Mouse (Mus musculus): ENCODE data around the gene Bcat1.

Bcat1 gene

DNA sequence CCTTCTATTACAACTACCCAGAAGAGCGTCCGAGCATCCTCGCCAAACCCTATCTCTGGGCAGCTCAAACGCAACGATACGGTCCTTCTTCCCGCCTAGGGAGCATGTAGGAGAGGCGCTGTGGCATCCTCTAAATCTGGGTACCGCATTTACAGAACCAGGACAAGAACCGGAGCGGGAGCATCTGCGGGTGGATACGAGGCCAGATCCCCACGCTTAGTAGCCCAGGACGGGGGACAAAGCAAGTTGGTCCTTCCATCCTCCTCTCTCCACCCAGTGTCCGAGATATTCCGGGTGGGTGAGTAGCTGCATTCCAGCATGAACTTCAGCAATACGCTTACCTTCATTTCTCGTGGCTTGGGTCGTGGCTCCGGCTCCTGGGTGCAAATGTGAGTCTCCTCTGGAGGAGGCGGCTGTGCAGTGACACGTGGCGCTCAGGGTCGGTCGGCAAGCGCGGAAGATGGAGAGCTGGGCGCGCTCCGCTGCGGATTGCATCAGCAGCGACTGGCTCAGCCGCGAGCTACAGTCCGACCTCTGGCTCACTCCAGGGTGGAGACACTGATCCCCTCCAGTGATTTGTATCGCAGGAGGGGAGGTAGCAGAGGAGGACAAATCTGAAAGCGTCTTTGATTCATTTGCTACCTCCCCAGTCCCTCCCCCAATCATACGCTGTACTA, at the start of gene Bcat1:
Gene Bcat1, minus strand, starts transcription at position 637 of the 677 bp plus-strand sequence.
- DNase-seq (ENCODE audit: low spot score), result peak; percentile 19

DNA sequence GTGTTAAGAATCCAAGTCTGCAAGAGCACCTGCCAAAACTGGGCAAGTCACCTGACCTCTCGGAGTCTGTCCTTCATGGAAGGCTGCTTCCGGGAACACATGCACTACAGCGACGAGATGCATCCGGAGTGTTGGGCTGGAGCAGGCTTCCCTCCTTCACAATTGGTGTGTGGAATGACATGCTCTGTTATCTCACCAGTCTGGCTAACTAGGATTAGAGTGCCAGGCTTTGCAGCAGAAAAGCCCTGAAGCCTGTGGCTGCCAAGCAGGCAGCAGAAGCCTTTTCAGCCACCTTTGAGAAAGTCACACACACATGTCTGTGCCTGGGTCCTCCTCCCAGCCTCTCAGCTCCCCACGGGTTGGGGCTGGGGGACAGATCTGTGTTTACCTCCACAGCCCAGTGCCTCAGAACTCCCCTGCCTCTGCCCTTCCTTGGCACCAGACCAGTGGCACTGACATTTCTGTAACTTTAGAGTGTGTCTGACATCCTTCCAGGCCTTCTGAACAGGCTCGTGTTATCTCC, 49.7 kb upstream of the Bcat1 start:
- no peak for DNase-seq (ENCODE audit: low spot score)

DNA sequence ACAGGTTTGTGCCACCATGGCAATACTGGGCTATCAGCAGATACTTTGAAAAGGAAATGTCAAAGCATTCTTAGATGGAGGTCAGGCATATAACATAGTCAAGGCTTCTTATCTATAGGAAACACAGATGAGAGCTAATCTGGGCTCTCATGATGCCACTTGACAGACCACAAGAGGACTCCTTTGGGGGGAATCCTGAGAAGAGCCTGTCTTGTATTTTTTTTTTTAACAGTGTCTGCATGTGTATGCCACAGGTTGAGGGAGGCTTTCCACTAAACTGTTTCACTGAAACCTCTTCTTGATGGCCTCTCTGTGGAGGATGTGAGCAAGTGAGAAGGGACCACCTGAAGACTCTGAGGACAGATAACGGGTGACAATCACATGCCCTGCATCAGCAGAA, 48.6 kb upstream of the Bcat1 start:
- no peak for DNase-seq (ENCODE audit: low spot score)

DNA sequence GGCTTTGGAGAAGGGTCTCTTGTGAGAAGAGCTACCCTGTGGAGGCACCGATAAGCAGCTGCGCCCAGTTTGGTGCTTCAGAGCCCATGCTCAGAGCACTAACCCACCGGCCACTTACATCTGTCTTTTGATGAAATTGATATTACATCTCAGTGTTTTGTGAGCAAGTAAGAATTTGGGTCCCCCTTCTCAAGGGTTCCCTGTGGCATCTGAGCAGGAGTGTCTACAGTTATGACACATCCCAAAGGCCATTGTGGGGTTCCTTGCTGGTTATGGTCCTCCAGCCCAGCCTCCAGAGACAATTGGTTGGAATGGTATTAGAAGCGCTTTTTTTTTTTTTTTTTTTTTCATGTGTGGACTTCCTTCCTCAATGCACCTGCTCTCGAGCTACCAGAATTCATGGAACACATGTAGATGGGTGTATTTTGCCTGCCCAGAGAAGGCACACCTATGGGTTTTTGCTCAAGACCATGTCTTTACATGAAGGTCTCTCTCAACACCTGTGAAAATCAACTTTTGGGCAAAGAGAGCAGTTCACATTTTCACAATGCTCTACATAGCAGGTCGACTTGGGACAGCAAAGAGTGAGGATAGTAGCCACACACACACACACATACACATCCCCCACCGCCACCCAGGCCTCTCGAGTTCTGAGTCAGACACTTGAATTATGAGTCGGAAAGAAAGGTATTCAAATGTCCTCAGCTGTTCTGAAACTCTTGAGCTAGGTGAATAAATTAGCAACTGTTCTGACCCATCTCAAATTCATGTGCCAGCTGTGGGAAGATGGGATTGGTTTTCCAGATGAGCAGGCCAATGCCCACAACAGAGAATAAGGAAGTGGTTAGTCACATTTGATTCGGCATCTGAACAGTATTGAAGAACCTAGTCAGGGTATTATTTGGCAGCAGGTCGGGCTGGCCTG, 47.4 kb upstream of the Bcat1 start:
- no peak for DNase-seq (ENCODE audit: low spot score)

DNA sequence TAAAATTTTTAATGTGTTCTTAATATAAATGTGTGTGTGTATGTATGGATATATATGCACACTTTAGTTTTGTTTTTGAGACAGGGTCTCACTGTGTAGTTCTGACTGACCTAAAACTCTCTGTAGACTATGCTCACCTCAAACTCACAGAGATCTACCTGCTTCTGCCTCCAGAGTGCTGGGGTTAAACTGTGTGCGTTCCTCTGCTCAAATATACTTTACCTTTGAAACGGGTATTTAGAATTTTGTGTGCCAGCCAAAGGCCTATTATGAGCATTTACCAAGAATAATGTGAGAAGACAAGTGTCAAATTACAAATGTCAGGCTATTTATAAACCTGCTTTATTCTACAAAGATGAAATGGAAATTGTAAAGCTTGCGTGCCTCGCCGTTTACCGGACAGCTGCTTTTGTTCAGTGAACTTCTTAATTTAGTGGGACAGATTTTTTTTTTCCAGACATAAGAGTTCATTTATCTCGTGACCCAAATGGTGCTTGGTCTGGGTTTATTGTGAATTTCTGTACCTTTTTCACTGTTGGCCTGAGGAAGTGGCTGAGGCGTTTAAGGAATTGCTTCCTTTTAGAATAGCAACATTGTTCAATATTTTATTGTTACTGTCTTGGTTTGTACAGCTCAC, 46.6 kb upstream of the Bcat1 start:
- DNase-seq (ENCODE audit: low spot score), result no peak

DNA sequence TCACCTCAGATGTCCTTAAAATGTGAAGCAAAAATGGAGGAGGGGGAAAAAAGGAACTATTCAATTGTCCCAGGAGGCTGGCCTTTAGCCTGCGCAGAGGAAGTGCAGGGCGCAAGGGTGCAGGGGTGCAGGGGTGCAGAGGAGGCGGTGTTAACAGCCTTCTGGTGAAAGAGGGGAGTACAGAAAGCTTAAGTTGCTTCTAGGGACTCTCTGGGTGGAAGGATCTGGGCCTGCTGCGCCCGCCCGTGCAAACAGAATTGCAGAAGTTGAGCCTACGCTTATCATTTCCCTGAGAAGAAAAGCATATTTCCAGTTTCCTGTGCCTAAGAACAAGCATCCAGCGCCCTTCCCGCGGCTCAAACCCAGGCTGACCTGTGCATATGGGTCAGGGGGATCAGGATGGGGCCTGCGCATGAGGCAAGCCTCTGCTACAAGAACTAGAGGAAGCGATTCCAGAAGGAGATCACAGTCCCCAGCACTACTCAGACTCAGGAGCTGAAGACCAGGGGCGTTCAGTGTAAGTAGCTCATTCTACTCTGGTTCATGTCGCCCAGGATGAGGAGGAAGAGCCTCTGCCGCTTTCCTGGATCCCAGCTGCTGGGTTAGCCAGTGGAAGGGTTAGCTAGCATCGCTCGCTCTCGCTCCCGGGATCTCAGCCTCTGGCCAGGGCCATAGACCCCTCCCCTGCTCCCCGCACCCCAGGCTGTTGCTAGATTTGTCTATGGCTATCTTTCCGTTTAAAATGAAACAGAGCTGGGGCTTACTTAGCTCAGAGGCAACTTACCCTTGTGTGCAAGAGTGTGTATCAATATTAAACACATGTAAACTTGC, 45.8 kb upstream of the Bcat1 start:
- DNase-seq (ENCODE audit: low spot score), result no peak

DNA sequence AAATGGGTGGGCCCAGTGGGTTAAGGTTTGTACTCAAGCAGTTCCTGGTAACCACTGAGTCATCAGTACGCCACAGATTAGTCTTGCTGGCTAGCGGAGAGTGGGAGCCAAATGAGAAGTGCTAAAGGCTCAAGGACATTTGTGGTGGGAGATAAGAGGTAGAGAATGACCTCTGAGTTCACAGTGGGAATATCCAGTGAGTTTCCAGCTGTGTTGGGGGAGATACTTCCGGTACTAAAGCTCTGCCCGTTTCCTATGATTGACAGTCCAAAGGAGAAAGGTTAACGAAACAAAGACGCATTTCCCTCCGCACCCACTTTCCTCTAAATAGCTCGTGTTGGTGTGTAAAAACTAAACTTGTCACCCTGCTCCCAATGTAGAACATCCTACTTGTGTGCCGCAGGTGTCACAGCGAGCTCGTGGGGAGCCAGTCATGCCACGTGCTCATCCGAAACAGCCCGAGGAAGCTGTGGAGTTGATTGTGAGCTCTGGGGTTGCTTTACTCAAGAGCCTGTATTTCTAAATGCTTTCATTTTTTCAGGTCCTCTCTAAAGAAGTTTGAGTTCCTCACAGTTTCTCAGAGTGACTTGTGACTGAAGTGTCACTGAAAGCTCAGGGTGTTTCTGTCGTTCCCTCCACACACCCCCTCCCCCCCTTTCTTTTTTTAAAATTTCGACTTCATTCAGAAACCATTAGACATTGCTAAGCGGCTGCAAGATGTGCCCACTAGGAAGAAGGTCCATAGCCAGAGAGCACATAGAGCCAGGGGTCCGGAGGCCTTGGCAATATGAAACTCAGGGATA, 45.0 kb upstream of the Bcat1 start:
- DNase-seq (ENCODE audit: low spot score), result no peak

DNA sequence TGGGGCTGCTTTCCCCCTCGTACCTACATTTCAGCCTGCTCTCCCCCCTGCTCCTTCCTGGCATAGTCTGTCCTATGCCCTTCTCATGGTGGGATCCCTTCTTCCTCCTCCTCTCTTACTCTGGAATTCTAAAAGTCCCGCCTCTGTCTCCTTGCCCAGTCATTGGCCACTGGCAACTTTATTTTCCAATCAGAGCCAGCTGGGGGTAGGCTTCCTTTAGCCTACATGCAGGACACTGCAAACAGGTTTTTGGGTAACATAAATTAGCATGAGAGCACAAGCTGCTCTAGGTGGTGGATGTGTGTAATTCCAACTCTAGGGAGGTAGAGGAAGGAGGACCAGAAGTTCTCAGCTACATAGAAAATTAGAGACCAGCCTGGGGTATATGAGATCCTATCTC, 44.1 kb upstream of the Bcat1 start:
- DNase-seq (ENCODE audit: low spot score), result no peak

DNA sequence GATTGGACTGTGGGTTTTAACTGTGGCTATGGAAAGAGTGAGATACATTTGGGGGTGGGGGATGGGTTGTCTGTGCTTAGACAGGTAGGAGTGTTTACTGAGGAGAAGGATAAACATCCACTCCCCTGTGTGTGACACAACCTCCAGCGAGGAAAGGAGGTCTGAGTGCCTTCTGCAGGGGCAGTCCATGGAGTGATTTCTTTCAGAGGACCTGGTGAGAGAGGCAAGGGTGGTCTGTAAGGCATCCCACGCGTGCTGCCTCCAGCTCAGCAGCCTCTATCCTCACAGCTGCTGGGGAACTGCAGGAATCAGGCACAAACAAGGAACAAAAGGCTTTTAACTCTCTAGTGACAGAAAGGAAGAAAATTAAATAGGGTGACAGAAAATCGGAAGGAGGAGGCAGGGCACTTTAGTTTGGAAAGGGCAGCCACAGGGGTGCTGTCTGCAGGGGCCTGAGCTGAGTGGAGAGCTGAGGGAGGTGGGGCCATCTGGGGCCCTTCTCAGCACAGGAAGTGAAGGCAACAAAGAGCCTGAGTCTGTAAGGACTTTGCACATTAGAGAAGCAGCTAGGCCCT, 40.2 kb upstream of the Bcat1 start:
- DNase-seq (ENCODE audit: low spot score), result no peak

DNA sequence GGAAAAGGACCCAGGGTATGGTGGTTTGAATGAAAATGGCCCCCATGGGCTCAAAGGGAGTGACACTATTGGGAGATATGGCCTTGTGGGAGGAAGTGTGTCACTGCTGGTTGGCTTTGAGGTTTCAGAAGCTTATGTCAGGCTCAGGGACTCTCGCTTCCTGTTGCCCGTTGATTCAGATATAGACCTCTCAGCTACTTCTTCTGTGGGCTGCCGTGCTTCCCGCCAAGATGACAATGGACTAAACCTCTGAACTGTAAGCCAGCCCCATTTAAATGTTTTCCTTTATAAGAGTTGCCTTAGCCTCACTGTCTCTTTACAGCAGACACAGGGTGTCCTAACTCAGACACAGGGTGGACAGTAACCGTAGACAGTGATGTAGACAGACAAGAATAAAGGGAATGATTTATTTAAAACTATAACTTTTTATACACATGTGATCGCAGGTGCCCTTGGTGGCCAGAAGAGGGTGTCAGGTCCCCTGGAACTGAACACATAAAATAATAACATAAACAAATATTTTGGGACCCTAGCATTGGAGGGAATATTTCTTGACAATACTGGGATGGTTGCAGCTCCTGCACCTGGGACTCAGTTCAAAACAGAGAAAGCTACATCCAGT, 39.6 kb upstream of the Bcat1 start, which contains the start of gene Lrmp:
Gene Lrmp, plus strand, starts transcription at position 178 of the 622 bp plus-strand sequence.
- no peak for DNase-seq (ENCODE audit: low spot score)

DNA sequence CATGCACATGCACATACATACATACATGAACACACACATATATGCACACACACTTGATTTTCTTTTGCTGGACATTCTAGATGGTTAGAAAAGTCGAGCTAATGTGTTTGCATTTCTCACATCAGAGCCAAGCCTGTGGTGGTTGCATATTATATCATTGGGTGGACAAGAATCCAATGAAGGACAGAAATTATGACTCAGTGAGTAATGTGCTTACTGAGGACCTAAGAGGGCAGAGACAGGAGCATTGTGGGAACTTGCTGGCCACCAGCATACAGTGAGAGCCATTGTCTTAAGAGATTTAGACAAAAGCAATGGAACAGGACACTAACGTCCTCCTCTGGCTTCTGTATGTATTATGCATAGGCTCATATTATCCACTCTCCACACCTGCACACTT, 38.6 kb upstream of the Bcat1 start:
- no peak for DNase-seq (ENCODE audit: low spot score)

DNA sequence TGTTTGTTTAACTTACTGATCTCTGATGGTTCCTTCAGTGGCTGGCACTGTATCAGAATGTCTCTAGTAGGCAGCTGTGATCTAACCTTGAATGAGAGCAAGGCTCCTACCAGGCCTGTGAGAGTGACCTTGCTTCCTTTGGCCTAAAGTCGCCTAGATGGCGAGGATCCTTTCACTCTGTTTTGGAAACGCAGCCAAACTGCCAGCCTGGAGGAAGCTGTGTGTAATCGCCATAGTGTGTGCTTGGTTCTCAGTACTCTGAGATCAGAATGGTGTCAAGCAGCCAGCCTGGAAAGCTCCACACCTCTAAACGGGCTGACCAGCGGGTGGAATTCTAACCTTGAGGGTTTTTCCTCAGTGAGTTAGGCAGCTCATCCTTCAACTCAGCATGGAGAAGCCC, 36.9 kb upstream of the Bcat1 start:
- DNase-seq (ENCODE audit: low spot score), result no peak

DNA sequence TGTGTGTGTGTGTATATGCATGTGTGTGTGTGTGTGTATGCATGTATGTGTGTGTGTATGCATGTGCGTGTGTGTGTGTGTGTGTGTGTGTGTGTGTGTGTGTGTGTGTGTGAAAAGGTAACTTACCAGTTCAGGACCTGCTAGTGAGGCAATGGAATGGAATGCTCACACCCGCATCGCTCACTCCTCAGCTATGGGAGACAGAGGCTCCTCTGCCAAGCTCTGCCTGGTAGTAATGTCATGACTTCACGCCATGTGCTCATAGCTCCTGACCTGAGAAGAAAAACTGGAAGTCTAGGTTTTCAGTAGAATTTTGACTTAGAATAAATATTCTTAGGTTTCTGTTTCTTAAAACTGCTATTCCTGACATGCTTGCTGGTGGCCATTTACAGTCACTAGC, 34.8 kb upstream of the Bcat1 start:
- DNase-seq (ENCODE audit: low spot score), result no peak

DNA sequence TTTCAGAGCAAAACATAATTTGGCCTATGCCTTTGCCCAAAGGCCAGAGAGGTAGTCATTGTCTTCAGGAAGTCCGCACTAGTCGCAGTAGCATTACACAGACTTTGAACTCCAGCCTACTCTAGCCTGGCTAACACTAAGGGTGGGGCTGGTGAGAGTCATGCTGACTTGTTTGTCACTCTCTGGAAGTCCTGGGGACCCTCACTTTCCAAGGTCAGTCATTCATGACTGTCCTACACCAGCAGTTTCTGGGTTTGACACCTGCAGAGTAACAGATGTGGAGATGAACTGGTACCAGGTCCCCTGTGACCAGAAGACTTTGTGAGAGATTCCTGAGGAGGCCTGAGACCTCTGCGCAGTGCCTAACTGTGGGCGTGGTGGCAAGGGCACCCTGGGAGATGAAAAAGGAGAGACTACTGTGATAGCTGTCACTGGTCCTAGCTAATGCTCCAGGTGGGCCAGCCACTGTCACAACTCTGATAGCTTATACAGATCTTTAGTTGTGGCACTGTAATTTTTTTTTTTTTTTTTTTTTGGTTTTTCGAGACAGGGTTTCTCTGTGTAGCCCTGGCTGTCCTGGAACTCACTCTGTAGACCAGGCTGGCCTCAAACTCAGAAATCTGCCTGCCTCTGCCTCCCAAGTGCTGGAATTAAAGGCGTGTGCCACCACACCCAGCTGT, 30.3 kb upstream of the Bcat1 start:
- DNase-seq (ENCODE audit: low spot score), result no peak

DNA sequence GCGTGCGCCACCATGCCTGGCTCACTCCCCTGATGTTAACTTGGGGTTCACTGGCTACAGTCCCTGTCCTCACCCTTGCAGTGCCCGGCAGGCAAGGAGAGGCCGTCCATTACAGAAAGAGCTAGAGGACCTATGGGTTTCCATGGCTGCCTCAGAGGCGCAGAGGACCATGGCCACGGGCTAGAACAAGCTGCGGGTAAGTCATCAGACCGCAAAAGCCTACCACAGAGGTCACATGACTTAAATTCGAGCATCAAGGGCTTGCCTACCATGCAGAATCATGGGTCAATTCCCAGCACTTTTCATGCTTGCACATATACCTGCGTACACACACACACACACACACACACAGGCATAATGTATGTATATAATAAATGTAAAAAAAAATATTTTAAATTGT, 29.5 kb upstream of the Bcat1 start:
- no peak for DNase-seq (ENCODE audit: low spot score)

DNA sequence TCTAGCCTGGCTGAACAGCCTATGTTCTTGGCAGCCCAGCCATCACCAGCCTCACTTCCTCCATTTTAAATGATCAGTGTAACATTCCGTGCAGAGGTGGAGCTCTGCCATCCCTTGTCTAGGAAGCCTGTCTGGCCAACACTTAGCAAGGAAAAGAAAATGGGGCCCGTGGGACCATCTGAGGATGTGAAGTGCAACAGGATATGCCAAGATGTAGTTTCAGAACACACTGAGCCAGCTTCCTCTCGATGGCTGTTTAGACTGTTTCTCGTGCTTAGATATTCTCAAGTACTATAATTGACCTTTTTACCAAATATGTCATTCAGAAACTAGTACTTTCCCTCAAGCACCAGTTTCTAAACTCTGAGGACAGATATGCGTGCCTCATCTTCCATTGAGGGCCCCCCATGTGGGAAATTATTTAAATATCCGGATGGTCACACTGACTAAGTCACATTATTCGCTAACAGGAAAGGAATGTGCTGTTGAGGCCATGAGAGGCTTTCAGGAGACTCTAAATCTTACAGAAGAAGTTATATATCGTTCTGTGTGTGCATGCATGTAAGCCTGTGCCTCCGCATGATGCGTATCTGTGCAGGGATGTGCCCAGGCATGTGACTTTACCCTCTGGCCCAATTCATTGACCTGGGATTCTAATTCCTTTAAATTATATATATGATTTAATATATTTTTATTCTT, 28.4 kb upstream of the Bcat1 start:
- no peak for DNase-seq (ENCODE audit: low spot score)

DNA sequence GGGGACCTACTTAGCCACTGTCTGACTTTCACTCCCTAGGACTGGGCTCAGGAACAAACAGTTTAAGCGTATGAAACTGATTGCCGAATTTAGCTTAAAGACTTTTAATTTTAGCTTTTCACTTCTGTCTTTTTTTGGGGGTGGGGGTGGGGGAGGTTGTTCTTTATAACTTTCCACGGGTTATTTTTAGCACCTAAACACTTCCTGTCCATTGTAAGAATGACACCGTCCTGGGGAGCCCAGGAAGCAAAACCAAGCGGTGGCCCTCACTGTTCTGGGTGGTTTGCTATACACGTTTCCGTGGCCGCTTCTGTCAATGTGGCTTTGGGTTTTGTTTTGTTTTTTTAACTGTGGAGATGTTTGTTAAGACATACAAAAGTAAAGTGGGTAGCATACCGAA, 24.9 kb upstream of the Bcat1 start:
- no peak for DNase-seq (ENCODE audit: low spot score)

DNA sequence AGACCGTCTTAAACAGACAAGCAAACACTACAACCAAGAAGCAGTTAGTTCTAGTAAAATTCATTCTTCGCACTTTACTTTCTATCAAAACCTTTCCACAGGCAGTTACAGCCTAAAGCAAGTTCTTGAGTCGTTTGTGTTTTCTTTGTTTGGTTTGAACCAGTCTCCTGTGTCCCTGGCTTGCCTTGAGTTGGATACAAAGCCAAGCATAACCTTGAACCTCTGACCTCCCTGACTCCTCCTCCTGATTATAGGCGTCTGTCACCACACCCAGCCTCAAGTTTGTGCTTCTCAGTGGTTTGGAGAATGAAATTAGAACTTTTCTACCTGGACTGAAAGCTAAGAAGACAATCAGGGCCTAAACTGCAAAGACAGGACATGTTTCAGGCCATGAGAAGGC, 18.4 kb upstream of the Bcat1 start:
- no peak for DNase-seq (ENCODE audit: low spot score)

Data from urinary bladder, postnatal 14 days (tissue).